Mouse (Mus musculus) thymus, adult 18-20 months (tissue): ENCODE measurements around the gene Cyp3a13.
"Not testable (repeated sequence)": the region's sequence is repeated elsewhere in the genome, so short reads cannot be mapped to it uniquely, and the experiment has no call there.

Experiments used
- DNase-seq, 2 experiments: peaks; one replicate each; pipeline ENCODE4 v3.0.0; 2022; ENCODE audit warnings: mixed read lengths in 2 of 2

Gene Cyp3a13

DNA sequence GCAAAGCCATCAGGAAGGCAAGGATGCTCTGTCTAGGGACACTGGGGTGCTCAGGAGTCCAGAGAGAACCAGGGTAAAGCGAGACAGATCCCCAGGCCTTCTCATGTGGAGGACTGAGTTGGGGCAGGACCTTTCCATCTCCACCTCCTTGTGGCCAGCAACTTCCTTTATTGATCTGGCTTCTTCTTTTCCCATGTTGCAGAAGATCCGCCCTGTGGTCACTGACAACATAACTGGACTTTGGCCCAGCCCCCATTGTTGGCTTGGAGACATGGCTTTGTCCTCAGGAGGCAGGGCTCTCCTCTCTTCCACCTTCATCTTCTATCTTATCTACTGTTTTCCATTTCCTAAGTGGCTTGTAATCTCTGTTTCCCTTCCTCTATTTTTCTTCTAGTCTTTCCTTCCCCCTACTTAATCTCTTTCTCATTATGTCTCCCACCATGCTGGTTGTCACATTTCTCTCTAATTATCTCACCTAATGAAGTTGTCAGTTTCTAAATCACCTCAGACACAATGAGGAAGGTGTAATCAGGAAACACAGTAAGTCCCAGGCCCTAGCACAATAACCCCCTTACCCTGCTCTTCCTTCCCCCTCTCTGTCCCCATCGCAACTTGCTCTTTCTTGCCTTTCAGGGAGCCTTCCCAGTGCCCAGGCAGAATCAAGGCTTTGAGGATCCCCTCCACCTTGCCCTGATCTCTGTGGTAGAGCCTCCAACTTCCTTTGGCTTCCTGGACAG, 49.6 kb downstream of the Cyp3a13 start, which contains the start of gene Pilrb2:
Gene Pilrb2, minus strand, starts transcription at position 172 of the 737 bp plus-strand sequence.
- DNase-seq, result not testable (repeated sequence)

DNA sequence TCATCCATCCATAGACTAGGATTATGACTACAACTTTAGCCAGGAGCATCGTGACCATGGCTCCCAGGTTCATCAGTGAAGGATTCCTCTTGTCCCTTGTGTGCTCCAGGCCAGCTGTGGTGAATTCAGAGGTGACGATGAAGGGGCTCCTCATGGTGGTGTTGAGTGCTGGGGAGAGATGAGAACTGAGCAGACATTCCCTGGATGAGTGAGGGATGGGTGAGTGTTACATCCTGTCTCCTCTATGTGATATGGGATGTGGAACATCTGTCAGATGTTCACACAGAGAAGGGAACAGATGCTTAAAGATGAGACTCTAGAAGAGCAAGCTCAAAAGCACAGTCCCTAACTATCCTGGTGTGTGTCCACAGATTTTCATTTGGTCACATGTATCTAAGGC, 52.8 kb downstream of the Cyp3a13 start:
- not testable (repeated sequence) for DNase-seq

DNA sequence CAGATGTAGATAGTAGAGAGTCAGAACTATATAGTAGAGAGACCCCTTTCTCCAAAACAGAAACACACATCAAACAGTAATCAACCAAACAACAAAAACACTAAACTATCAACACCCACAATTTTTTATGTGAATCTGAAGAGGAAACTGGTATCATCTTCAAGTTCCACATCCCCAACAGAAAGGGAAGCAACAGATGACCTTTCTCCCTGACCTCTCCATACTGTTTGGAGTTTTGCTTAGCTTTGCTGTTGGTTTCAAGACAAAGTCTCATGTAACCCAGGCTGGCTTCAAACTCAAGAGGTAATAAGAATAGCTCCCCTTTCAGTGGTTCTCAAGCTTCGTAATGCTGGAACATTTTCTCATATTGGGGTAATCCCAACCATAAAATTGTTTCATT, 57.4 kb downstream of the Cyp3a13 start:
- not testable (repeated sequence) for DNase-seq

DNA sequence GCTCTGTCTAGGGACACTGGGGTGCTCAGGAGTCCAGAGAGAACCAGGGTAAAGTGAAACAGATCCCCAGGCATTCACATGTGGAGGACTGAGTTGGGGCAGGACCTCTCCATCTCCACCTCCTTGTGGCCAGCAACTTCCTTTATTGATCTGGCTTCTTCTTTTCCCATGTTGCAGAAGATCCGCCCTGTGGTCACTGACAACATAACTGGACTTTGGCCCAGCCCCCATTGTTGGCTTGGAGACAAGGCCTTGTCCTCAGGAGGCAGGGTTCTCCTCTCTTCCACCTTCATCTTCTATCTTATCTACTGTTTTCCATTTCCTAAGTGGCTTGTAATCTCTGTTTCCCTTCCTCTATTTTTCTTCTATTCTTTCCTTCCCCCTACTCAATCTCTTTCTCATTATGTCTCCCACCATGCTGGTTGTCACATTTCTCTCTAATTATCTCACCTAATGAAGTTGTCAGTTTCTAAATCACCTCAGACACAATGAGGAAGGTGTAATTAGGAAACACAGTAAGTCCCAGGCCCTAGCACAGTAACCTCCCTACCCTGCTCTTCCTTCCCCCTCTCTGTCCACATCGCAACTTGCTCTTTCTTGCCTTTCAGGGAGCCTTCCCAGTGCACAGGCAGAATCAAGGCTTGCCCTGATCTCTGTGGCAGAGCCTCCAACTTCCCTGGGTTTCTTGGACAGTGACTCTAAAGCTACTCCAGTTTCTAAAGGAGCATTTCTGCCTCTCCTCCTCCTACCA, 63.3 kb downstream of the Cyp3a13 start, which contains the start of gene Pilrb1:
Gene Pilrb1, minus strand, starts transcription at position 147 of the 751 bp plus-strand sequence.
- not testable (repeated sequence) for DNase-seq

DNA sequence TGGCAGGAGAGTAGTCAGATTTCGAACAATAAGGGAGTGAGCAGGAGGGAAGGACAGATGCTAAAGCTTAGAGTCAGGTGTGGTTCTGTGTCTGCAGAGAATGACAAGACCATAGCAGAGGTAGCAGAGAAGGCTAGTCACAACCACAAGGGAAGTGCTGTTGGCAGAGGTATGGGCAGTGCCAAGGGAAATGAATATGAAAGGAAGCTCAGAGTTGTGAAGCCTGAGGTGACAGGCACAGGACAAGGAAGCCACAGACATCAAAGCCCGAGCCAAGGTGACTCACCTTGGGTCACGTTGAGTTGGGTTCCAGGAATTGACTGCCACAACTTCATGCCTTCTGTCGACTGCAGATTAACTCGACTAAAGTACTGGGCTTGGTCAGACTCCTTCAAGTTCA, 64.5 kb downstream of the Cyp3a13 start:
- DNase-seq, result not testable (repeated sequence)

DNA sequence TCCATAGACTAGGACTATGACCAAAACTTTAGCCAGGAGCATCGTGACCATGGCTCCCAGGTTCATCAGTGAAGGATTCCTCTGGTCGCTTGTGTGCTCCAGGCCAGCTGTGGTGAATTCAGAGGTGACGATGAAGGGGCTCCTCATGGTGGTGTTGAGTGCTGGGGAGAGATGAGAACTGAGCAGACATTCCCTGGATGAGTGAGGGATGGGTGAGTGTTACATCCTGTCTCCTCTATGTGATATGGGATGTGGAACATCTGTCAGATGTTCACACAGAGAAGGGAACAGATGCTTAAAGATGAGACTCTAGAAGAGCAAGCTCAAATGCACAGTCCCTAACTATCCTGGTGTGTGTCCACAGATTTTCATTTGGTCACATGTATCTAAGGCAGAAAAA, 66.5 kb downstream of the Cyp3a13 start:
- DNase-seq, result not testable (repeated sequence)

DNA sequence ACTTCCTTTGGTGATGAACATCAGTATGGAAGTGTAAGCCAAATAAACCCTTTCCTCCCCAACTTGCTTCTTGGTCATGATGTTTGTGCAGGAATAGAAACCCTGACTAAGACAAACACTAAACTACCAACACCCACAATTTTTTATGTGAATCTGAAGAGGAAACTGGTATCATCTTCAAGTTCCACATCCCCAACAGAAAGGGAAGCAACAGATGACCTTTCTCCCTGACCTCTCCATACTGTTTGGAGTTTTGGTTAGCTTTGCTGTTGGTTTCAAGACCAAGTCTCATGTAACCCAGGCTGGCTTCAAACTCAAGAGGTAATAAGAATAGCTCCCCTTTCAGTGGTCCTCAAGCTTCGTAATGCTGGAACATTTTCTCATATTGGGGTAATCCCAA, 71.1 kb downstream of the Cyp3a13 start:
- not testable (repeated sequence) for DNase-seq
